In the genomic region with DNA sequence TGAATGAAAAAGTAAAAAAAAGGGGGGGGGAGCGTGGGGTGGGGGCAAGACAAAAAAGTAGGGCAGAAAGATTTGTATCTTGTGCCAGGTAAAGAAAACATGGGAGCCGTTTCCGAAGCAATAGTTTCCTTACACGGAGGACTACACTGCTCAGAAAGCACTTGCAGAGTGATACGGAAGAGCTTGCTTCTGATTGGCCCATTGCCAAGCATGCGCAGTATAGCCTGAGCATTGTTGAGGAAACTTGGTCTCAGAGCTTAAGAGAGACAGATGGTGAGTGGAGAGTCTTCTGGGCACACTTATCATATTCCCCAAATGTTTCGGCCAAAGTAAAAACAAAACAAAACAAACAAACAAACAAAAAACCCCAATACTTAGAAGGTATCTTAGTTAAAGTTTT, we compare ENCODE assay signal across 8 mouse cellular contexts.
DNase-seq lines count a peak whose midpoint lies in the region; ATAC-seq and TF ChIP-seq lines count a peak whose summit lies in the region.

No protein-coding gene starts in this region.

- no peak overlapping the region for H3K27ac ChIP-seq in kidney, postnatal 0 days

- no peak overlapping the region for H3K4me2 ChIP-seq in kidney, postnatal 0 days (ENCODE audit: low read length)

- TF ChIP-seq CTCF in kidney, postnatal 0 days (IDR thresholded peaks at IDR 0.05; ENCODE audit: low read depth) = no peak

- H3K9me3 ChIP-seq in kidney, postnatal 0 days (replicated peaks; ENCODE audit: low read length) = no peaks in the 10 kb centered on the region

- H3K9ac ChIP-seq in kidney, postnatal 0 days (ENCODE audit: low read depth, low read length) = no peak overlapping the region

- no peaks in the 10 kb centered on the region for H3K27me3 ChIP-seq in kidney, postnatal 0 days (ENCODE audit: insufficient read depth, low read length)

- peak; percentile 74 to 83 for DNase-seq in cerebellum, postnatal 10 days
- DNase-seq in cerebellum, adult 11 months = no peak
- DNase-seq in kidney, postnatal 0 days (ENCODE audit: low spot score) = peak; percentile 6
- DNase-seq in kidney, adult 8-10 months = no peak
- peak; percentile 34 for DNase-seq in R1 (ENCODE audit: low read depth, low spot score)
- peak; percentile 75 for DNase-seq in left cerebral cortex, postnatal 4 days
- DNase-seq in T-cell, adult 2 months (ENCODE audit: low spot score) = no peak
- no peak for DNase-seq in embryo, embryonic 10.5 days (ENCODE audit: low spot score)

- H3K4me3 ChIP-seq in kidney, postnatal 0 days (replicated peaks; ENCODE audit: low read depth, low read length) = no peak overlapping the region

- H3K4me1 ChIP-seq in kidney, postnatal 0 days (replicated peaks; ENCODE audit: insufficient read depth, low read length) = no peaks in the 10 kb centered on the region

- no peak for ATAC-seq in kidney, postnatal 0 days (replicated peaks; ENCODE audit: low FRiP score, low read depth)

- WGBS in kidney, postnatal 0 days = 62% methylated on average over 7 of the region's 7 CpGs

- H3K36me3 ChIP-seq in kidney, postnatal 0 days (ENCODE audit: insufficient read depth, low read length) = no peaks in the 10 kb centered on the region

- intact Hi-C loops in left cerebral cortex, postnatal 4 days (cut with DNase I) = no loop called here

Comparison
In these comparisons a context has a peak if more than half of its experiments do, and no peak if none do; other contexts are left out.
1. DNase-seq: peak in cerebellum, postnatal 10 days (2 of 2), kidney, postnatal 0 days (single experiment), R1 (single experiment) and left cerebral cortex, postnatal 4 days (single experiment); none in cerebellum, adult 11 months (single experiment), kidney, adult 8-10 months (0 of 2), T-cell, adult 2 months (single experiment) and embryo, embryonic 10.5 days (single experiment).